Mouse (Mus musculus) macrophage (primary cell): ENCODE measurements around the gene Lpo. TPM values are rescaled to one million over a fixed set of nuclear protein-coding genes. Genes with fewer than 3 reads are reported as not detected.

ENCODE experiments used
- H3K27ac ChIP-seq: fragments of 350-480 bp; formaldehyde crosslinking; 2 replicates; pipeline ENCODE4 v1.9.0; 2021
- H3K36me3 ChIP-seq: fragments of 350-480 bp; formaldehyde crosslinking; 2 replicates; pipeline ENCODE4 v1.9.0; 2021; ENCODE audit errors: inconsistent target
- H3K4me3 ChIP-seq: fragments of 350-480 bp; formaldehyde crosslinking; 2 replicates; pipeline ENCODE4 v1.9.0; 2021; ENCODE audit errors: inconsistent target
- H3K79me2 ChIP-seq: fragments of 350-480 bp; formaldehyde crosslinking; 2 replicates; pipeline ENCODE4 v1.9.0; 2021; ENCODE audit errors: inconsistent target
- WGBS: methylation state at CpG from one replicate; pipeline ENCODE4 v1.1.7; 2026; ENCODE audit warnings: inconsistent platforms; ENCODE audit not compliant: missing documents; 5-methylcytosine and 5-hydroxymethylcytosine counted together
- polyA plus RNA-seq: library from polyadenylated mRNA; stranded (reverse); fragments of 250-400 nt; gene quantifications from 3 replicates; pipeline ENCODE4 v1.2.4, GENCODE M21; 2018; ENCODE audit warnings: inconsistent platforms

Gene Lpo
- polyA plus RNA-seq, 1 experiment from 2014 or later, result not detected

GRCm38 (mm10) chr11:87778100-87778765 is 49.9 kb downstream of the Lpo start:
- Histone ChIP-seq H3K4me3 (no peak overlapping the region), H3K36me3 (no peaks in the 10 kb centered on the region), H3K27ac (no peak overlapping the region), H3K79me2 (no peaks in the 10 kb centered on the region)
- WGBS, result 69% methylated on average over 26 of the region's 32 CpGs

DNA sequence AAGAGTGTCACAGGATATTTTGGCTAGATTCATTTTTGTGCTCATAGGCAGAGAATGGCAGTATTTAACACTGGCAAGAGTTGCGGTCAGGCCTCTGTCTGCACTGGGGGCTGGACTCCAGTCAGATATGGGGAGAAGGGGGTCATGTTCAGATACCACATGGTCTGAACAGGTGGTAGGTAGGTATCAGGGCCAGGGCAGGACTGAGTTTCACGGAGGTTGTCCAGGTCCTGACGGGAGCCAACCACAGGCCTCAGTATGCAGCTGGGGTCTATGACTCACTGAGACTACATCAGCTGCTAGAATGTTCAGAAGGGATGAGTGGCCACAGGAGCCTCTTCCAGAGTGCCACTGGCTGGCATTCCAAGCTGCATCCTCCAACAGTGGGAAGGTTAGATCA is 55.7 kb downstream of the Lpo start:
- WGBS, result 97% methylated on average over 3 of the region's 3 CpGs
- no peaks in the 10 kb centered on the region for H3K79me2 ChIP-seq
- H3K4me3 ChIP-seq, result no peak overlapping the region
- no peak overlapping the region for H3K27ac ChIP-seq
- no peaks in the 10 kb centered on the region for H3K36me3 ChIP-seq

DNA sequence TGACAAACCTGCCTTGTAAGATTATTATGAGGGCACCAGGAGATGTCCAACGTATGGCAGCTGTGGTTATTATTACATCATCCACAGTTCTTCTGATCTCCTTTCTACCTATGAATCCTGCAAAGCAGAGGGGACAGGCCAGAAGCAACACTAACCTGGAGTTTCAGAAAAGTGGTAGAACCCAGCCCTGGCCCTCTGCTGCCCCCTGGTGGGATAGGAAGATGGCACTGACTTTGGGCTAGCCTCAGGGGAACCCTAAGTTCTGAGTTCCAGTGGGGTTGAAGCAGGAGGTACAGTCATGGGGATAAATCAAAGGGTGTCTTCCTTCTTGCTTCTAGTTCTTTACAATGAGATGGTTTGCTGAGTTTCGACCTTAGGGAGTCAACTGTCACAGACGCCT is 57.1 kb downstream of the Lpo start:
- no peaks in the 10 kb centered on the region for H3K79me2 ChIP-seq
- no peaks in the 10 kb centered on the region for H3K36me3 ChIP-seq
- 53% methylated on average over 3 of the region's 3 CpGs for WGBS
- H3K27ac ChIP-seq, result no peak overlapping the region
- H3K4me3 ChIP-seq, result no peak overlapping the region

- WGBS, result 88% methylated on average over 1 of the region's 4 CpGs
- no peak overlapping the region for H3K4me3 ChIP-seq
- no peak overlapping the region for H3K27ac ChIP-seq
- H3K79me2 ChIP-seq, result no peaks in the 10 kb centered on the region
- no peaks in the 10 kb centered on the region for H3K36me3 ChIP-seq
These were observed 59.3 kb downstream of the Lpo start for GRCm38 (mm10) chr11:87768745-87769144.

GRCm38 (mm10) chr11:87763988-87764876 is 63.9 kb downstream of the Lpo start:
- H3K36me3 ChIP-seq, result no peaks in the 10 kb centered on the region
- H3K27ac ChIP-seq, result no peak overlapping the region
- no peaks in the 10 kb centered on the region for H3K79me2 ChIP-seq
- WGBS, result 15% methylated on average over 54 of the region's 65 CpGs
- no peak overlapping the region for H3K4me3 ChIP-seq

DNA sequence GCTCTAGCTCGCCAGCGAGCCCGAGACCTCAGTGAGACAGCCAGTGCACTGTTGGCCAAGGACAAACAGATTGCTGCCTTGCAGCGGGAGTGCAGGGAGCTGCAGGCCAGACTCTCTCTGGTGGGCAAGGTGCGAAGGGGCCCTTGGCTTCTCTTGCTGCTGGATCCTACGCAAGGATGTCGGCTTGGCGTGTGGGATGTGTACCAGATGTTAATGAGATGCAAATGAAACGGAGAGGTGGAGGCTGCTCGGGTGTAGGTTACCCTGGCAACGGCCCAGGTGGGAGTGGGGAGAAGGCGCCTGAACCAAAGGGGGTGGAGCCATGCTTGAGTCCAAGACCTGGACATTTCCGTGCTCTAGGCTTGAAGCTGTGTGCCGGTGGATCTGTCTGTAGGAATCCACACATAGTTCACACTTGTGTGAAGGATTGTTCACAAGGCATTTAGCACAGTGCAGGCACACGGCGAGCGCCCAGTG is 64.5 kb downstream of the Lpo start:
- Histone ChIP-seq H3K4me3 (no peak overlapping the region), H3K36me3 (no peaks in the 10 kb centered on the region), H3K79me2 (no peaks in the 10 kb centered on the region), H3K27ac (no peak overlapping the region)
- WGBS, result 33% methylated on average over 17 of the region's 17 CpGs

- no peak overlapping the region for H3K4me3 ChIP-seq
- no peaks in the 10 kb centered on the region for H3K36me3 ChIP-seq
- 69% methylated on average over 12 of the region's 12 CpGs for WGBS
- no peaks in the 10 kb centered on the region for H3K79me2 ChIP-seq
- H3K27ac ChIP-seq, result no peak overlapping the region
These were observed 65.2 kb downstream of the Lpo start for GRCm38 (mm10) chr11:87762702-87763385.

DNA sequence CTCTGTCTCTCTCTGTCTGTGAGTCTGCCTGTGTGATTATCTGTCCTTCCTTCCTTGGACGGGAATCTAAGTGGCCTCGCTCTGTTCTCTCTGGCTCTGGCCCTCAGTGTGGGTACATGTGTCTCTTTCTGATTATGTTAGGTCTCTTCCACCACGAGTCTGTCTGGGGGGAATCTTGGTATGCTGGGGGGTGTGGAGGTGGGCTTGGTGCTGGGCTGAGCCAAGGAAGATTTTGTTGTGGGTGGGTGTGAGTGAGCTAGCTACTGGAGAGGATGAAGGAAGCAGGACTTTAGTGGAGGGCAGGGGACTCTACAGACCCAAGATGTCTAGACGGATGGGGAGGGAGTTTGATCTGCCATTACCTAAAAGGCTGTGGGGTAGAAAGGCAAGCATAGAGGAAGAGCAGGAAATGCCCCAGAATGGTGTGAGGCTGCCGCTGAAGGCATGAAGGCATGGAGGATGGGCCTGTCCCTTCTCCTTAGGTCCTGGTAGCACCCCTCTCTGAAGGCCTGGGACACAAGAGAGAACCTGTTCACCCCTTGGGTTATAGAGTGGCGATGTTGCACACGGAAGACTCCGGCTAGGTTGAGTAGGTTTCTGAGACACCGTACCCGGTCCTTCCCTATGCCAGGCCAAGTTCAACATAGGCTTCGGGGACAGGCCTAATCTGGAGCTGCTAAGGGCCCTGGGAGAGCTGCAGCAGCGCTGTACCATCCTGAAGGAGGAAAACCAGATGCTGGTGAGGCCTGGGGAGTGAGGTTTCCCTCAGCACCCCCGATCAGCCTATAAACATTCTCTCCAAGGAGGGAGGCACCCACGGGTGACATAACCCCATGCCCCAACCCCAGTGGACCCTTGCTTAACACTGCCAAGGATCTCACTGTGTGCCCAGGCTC is 66.0 kb downstream of the Lpo start:
- H3K27ac ChIP-seq, result no peak overlapping the region
- no peaks in the 10 kb centered on the region for H3K36me3 ChIP-seq
- 88% methylated on average over 14 of the region's 14 CpGs for WGBS
- no peak overlapping the region for H3K4me3 ChIP-seq
- H3K79me2 ChIP-seq, result peaks cover 7% of the 10 kb centered on the region

DNA sequence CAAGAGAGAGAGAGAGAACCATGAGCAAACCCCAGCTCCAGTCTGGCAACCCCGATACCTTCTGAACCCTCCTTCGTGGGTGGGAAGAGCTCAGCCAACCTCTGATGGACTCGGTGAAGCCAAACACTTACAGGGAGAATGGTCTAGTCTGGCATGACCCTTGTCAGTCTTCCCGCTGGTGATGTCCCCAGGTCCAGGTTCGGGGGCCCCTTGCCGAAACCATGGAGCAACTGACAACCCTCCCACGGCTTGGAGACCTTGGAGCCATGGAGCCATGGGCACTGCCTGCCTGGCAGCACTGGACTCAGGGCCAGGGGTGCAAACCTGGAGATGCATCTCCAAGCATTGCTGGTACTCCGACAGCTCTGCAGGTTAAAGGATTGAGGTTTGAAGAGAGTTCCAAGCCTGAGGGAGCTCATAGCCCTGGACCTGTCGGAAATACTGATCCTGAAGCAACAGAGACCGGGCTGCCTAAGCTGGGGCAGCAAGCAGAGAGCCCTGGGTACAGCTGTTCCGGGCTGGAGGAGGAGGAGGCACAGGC is 66.8 kb downstream of the Lpo start:
- WGBS, result 68% methylated on average over 11 of the region's 11 CpGs
- H3K79me2 ChIP-seq, result peaks cover 15% of the 10 kb centered on the region
- no peak overlapping the region for H3K4me3 ChIP-seq
- no peaks in the 10 kb centered on the region for H3K36me3 ChIP-seq
- no peak overlapping the region for H3K27ac ChIP-seq

DNA sequence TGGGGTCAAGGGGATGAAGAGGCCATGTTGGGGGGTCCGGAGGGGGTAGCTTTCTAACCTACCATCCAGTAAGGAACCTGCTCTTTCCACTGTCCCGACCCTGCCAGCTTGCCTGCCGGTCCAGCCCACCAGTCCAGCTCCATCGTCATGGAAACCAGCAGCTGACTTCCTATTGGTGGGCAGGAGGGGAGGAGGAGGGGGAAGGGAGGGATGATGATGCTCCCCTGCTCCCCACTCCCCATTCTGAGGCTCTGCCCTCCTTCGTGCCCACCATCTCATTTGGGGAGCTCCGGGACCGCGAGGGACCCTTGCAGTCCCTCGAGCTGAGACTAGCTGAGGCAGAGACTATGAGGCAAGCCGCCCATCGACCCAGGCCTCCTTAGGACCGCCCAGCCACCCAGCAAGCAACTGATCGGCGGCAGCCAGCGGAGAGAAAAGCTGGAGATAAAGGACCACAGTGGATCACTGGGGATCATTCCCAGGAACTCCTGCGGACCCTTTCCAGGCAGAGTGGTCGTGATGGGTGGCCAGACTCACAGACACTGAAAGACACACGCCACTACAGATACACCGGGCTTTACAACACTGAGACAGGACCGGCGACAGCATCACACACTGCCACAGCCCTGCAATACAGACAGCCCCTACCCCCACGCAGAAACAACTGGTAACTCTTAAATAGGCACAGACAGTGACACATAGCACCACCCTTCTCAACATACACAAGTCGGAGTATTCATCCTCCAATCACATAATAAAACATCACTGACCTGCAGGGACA is 67.6 kb downstream of the Lpo start, which contains the start of gene Tspoap1:
TSS of gene Tspoap1 (plus strand) at position 241 of the 781 bp plus-strand sequence.
- H3K4me3 ChIP-seq, result no peak within 1 kb of the TSS

GRCm38 (mm10) chr11:87759609-87760005 is 68.5 kb downstream of the Lpo start:
- WGBS, result 0% methylated on average over 2 of the region's 3 CpGs
- Histone ChIP-seq H3K4me3 (no peak overlapping the region), H3K79me2 (peaks cover 30% of the 10 kb centered on the region), H3K27ac (no peak overlapping the region), H3K36me3 (no peaks in the 10 kb centered on the region)

More for the DNA sequence above, 67.6 kb downstream of the Lpo start, which contains the start of gene Tspoap1:
- H3K79me2 ChIP-seq, result peaks cover 23% of the 10 kb centered on the region
- no peaks in the 10 kb centered on the region for H3K36me3 ChIP-seq
- H3K27ac ChIP-seq, result no peak within 1 kb of the TSS
- WGBS, result 11% methylated on average over 19 of the region's 23 CpGs

GRCm38 (mm10) chr11:87758957-87759608 is 69.0 kb downstream of the Lpo start:
- peaks cover 35% of the 10 kb centered on the region for H3K79me2 ChIP-seq
- H3K36me3 ChIP-seq, result no peaks in the 10 kb centered on the region
- no peak overlapping the region for H3K27ac ChIP-seq
- H3K4me3 ChIP-seq, result no peak overlapping the region
- 11% methylated on average over 3 of the region's 4 CpGs for WGBS
